Mouse (Mus musculus) right cerebral cortex, adult 18-20 months (tissue): Measurements from ENCODE around the gene Dpp7.

Source experiments
- DNase-seq: peaks from one replicate; pipeline ENCODE4 v3.0.0; 2022; ENCODE audit warnings: mixed read lengths

Dpp7 gene

GRCm38 (mm10) chr2:25356208-25357079 lies at the start of gene Dpp7:
Gene Dpp7 (minus strand): TSS chr2:25356359.
- DNase-seq, result peak; percentile 88

GRCm38 (mm10) chr2:25403994-25404393 lies 47.8 kb upstream of the Dpp7 start:
- DNase-seq, result no peak

DNA sequence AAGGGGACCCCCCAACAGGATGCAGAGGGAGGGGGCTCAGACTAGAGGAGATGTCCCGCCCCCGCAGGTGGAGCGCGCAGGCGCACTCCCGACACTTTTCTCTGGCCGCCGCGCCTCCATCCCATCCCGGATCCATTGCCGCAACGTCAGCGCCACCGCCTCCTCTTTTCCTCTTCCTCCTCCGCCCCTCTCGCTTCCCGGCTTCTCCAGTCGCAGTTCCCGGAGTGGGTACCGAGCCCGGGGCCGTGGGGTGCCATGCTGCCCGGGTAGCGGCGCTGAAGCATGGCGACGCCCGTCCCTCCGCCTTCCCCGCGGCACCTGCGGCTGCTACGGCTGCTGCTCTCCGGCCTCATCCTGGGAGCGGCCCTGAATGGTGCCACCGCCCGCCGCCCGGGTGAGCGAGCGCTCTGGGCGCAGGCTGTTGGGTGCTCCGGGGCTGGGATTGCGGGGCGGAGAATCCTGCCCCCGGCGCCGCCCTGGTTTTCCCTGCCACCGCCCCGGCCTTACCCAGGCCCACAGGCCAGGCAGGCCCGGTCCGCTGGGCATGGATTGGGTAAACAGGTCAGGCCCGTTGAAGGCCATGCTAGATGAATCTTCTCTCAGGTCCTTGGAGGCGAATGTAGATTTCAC lies 46.9 kb upstream of the Dpp7 start:
- peak; percentile 95 for DNase-seq

GRCm38 (mm10) chr2:25402377-25402971 lies 46.3 kb upstream of the Dpp7 start:
- DNase-seq, result peak; percentile 50

GRCm38 (mm10) chr2:25400764-25401163 lies 44.6 kb upstream of the Dpp7 start:
- peak; percentile 68 for DNase-seq

- DNase-seq, result no peak
Measured at GRCm38 (mm10) chr2:25400291-25400690, 44.1 kb upstream of the Dpp7 start.

- no peak for DNase-seq
Measured at GRCm38 (mm10) chr2:25399051-25399450, 42.9 kb upstream of the Dpp7 start, which contains the start of gene Npdc1. Gene Npdc1 (plus strand): TSS chr2:25399351.

- no peak for DNase-seq
Measured at GRCm38 (mm10) chr2:25398065-25398464, 41.9 kb upstream of the Dpp7 start.

GRCm38 (mm10) chr2:25397010-25397409 lies 40.9 kb upstream of the Dpp7 start:
- DNase-seq, result no peak

- no peak for DNase-seq
Measured at GRCm38 (mm10) chr2:25396597-25396983, 40.4 kb upstream of the Dpp7 start.

GRCm38 (mm10) chr2:25395721-25396596 lies 39.8 kb upstream of the Dpp7 start, which contains the start of gene Entpd2:
Gene Entpd2 (plus strand): TSS chr2:25395874.
- DNase-seq, result no peak

DNA sequence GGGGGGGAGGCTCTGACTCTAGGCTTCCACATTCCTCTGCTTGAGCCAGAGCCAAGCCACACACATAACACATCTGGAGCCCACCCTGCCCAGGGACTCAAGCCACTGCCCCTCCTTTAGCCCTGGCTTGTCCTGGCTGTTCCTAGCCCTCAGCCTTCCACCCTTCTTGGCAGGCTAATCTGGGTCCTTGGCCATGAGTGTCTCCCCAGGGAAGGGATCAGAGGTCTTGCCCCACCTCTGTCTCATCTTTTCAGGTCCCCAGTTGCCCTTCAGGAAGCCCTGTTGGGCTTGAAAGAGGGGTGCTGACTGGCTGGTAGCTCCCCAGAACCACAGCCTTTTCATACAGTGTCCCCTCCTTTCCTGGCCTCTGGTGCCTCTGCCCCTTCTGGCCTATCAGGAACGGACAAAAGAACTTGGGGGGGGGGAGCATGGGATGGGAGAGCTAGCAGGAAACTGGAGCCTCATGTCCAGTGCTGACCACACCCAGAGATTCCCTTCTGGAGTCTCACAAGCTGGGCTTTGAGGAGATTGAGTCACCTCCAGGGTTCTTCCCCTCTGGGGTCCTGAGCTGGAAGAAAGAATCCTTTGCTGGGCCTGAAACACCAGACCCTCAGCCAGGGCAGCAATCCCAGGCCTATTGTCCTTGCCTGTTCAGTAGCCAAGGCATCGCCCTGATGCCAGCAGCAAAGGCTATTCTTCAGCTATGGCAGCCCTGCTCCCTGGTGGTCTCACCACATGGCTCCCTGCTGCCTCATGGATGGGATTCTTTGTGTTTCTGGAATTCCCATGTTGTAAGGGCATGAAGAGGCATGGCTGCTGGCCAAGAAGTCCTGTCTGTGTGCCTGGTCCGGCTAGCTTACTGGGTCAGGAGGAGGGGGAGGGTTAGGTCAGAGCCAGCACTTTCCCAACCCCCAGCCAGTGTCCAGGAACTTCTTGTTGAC lies 38.4 kb upstream of the Dpp7 start:
- DNase-seq, result no peak

- no peak for DNase-seq
Measured at GRCm38 (mm10) chr2:25391266-25391665, 35.1 kb upstream of the Dpp7 start.

DNA sequence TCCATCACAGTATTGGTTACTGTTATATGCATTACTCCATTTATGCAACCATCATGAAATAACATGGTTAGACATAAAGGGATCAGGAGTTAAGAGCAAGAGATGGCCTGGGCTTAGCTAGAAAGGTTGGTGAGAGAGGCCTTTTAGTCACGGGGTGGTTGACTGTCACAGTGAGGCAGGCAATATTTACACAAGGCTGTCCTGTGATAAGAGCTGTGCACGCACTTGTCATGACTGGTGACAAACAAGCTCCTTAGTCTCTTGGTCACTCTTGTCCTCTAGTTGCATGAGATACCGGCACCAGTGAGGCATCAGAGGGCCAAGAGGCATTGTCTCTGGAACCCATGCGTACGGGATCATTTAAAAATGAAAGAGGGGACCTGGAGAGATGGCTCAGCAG lies 28.3 kb upstream of the Dpp7 start:
- DNase-seq, result no peak

DNA sequence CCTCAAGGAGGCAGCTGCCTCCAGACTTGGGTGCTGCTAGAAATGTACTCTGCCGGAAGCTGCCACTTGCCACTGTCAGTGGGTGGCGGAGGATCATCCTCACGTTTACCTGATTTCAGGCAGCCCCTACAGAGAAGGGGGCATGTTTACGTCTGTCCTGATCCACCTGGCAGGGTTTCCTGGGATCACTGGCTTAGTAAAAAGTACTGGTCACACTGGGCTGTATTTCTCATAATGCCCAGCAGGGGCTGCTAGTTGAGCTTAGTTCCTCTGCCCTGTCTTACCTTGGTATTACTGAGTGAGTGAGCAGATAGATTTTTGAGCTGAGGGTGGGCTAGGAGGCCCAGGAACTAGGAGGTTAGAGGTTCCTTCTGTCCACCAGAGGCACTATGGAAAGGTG lies 20.4 kb upstream of the Dpp7 start:
- peak; percentile 48 for DNase-seq

DNA sequence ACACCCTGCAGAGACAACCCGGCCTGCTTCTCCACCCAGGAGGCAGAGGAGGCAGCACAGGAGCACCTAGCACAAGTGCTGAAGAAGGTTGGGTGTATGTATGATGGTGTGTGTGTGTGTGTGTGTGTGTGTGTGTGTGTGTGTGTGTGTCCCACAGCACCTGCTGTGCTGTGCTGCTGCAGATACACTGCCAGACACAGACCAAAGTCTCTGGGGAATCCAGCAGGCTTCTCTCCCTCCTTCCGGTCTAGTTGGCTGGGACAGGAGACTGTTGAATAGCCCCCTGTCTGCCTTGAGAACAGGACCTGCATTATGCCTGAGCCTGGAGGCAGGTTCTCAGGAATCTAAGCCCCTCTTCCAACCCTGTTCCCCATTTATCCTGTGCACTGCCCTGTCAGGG lies 17.3 kb upstream of the Dpp7 start:
- no peak for DNase-seq

GRCm38 (mm10) chr2:25372644-25373391 lies 16.7 kb upstream of the Dpp7 start:
- DNase-seq, result no peak

DNA sequence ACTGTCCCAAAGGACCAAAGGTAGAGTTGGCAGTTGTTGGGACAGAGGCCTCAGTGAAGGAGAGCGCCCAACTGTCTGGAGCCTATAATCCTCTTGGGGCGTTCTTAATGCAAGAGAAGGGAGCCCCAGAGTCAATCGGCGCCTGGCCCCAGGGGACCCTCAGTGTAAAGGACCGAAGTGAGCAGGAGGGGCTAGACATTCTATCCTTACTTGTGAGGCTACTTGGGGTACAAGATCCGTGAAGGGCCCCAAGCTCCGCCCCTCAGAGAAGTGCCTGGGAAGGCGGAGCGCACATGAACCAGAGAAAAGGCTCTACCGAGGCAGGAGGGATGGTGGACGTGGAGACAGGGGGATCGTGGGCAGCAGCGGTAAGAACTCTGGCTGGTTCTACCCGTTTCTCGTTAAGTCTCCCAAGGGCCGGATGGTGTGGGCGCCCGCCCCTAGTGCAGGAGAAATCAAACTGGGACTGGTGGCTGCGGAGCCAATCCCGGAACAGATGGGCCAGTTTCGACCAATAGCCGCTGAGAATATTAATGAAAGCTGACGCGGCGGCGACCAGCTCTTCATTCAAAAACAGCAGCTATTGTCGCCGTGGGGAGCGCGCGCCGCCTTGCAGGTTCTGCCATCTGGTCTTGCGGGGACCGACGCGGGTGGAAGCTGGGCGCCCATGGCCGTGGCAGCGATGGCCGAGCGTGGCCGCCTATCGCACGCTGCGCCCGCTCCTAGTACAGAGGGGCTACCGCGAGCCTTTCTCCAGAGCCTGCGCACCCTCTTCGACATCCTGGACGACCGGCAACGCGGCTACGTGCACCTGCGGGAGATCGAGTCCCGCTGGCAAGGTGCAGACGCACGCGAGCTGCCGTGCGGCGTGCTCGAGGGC lies 15.8 kb upstream of the Dpp7 start, which contains the start of gene Sapcd2:
Sapcd2 (plus strand) TSS at position 558 of the 880 bp plus-strand sequence.
- DNase-seq, result peak; percentile 92

GRCm38 (mm10) chr2:25369996-25370395 lies 13.8 kb upstream of the Dpp7 start:
- no peak for DNase-seq
